Mouse (Mus musculus) frontal cortex, postnatal 25 days (tissue): ENCODE results near the gene Tmem256.

Experiments used
- DNase-seq, 2 experiments: peaks; one replicate each; pipeline ENCODE4 v3.0.0; 2022; ENCODE audit warnings: low spot score in 2 of 2

Gene Tmem256

GRCm38 (mm10) chr11:69883527-69884151 is 45.3 kb downstream of the Tmem256 start:
- DNase-seq, result no peak

- DNase-seq, result no peak
Observed at GRCm38 (mm10) chr11:69884240-69884639, 45.9 kb downstream of the Tmem256 start.

- no peak for DNase-seq
Observed at GRCm38 (mm10) chr11:69884663-69885062, 46.3 kb downstream of the Tmem256 start.

GRCm38 (mm10) chr11:69886907-69887635 is 48.8 kb downstream of the Tmem256 start:
- DNase-seq, result no peak
